Mouse (Mus musculus) lung, postnatal 0 days (tissue): ENCODE data around the gene S1pr1.

ENCODE experiments used
- CTCF ChIP-seq: IDR thresholded peaks from 2 replicates; pipeline ENCODE4 v1.5.1; 2016; ENCODE audit warnings: antibody characterized with exemption, mild to moderate bottlenecking
- EP300 ChIP-seq: IDR thresholded peaks from 2 replicates; pipeline ENCODE4 v1.6.1; 2016; ENCODE audit warnings: antibody characterized with exemption, mild to moderate bottlenecking, control low read depth

GRCm38 (mm10) chr3:115660701-115661460 lies 54.0 kb downstream of the S1pr1 start:
- TF ChIP-seq CTCF (peak; percentile 91), EP300 (no peak)
